Mouse (Mus musculus): ENCODE data around the gene Dhrs7c.
A peak's percentile ranks its signal among the peaks of the same experiment; 100 is the strongest.

Gene Dhrs7c

DNA sequence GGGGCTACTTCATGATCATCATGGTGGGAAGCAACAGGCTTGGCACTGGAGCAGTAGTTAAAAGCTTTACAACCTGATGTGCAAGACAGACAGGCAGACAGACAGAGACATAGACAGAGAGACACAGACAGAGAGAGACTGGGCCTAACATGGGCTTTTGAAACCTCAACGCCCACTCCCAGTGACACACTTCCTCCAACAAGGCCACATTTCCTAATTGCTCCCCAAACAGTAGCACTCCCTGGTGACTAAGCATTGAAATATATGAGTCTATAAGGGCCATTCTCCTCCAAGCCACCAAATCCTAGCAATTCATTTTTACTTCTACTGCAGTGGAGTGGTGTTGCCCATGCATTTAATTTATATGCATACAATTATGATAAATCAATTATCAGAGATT is 41.8 kb downstream of the Dhrs7c start:
- peak; percentile 60 for DNase-seq (ENCODE audit: low read depth)

DNA sequence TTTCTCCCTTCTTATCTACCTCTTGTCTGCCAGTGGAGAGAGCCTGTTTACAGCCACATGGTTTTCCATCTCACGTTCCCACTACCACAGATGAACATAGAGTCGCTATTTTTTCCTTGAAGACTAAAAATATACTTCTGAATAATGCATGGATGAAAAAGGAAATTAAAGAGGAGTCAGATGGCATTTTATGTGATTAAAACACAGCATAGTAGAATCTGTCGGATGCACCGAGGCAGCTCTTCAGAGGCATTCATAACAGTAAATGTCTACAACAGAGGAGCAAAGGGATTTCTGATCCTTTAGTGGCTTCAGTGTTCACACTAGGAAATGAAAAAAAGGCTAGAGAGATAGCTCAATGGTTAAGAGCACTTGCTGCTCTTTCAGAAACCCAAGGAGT is 47.2 kb downstream of the Dhrs7c start:
- DNase-seq (ENCODE audit: low read depth): no peak

DNA sequence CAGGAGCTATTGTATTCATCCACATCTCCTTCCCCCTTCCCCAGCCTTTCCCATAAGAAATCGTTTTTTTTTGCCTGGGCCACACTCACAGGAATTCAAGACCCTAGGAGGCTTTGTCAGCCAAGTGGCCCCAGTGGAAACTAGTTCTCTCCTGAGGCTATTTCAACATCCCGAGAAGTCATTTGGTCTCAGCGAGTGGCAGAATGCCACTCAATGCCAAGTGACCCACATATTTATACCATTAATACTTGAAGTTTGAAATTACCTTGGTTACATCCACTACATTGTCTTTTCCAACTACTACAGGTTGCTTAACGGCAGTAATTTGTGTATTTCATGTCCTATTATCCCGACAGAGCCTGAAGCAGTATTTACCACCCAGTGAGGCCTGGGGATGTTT is 53.8 kb downstream of the Dhrs7c start:
- no peak for DNase-seq (ENCODE audit: low read depth)

DNA sequence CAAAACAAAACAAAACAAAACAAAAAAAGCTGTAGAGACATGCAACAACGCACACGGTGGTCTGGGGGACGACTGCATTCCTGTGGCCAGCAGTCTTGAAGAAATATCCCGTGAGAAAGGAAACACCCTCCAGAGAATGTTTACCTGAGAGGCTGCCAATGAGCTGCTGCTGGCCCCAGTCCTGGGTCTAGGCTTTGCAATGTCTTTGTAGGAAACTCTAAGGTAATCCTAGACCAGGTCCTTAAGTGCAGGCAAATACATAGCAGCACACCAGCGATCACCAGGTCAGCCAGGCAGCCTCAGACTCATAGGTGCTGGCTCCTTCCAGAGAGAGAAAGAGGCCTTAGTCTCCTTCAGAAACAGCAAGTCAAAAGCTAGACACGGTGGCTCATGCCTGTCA is 56.0 kb downstream of the Dhrs7c start:
- DNase-seq (ENCODE audit: low read depth): no peak

DNA sequence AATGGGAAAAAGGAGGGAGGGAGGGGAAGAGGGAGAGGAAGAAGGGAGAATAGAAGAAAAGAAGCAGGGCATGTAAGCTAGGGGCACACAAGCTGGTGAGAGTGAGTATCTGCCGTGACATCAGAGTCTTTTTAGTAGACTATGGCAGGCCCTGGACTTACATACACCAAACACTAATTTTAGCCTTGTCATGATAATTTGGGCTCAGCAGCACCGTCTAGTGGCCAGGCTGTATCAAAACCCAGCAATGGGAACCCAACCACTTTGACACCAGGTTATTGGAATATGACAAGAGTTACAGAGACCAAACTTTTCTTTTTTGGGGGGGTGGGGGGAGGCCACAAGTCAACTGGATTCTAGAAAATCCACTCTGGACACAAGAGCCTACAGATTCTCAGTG is 57.0 kb downstream of the Dhrs7c start:
- peak; percentile 63 for DNase-seq (ENCODE audit: low read depth)

DNA sequence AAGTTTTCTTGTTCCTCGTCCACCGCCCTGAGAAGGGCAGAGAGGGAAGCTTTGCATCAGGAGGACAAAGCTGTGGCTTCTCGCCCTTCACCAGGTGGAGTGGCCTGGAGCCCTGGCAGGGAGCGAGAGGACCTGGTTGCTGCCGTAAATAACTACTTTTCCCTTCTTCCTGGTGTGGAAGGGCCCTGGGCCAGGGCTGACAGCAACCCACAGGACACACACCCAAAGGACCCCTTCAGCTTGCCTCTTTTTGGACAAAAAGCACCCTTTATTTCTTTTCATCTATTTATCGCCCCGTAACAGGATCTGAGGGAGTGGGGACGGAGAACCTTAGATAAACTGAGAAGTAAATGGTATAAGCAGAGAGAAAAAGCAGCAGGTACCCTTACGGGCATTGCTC is 60.5 kb downstream of the Dhrs7c start:
- no peak for DNase-seq (ENCODE audit: low read depth)

DNA sequence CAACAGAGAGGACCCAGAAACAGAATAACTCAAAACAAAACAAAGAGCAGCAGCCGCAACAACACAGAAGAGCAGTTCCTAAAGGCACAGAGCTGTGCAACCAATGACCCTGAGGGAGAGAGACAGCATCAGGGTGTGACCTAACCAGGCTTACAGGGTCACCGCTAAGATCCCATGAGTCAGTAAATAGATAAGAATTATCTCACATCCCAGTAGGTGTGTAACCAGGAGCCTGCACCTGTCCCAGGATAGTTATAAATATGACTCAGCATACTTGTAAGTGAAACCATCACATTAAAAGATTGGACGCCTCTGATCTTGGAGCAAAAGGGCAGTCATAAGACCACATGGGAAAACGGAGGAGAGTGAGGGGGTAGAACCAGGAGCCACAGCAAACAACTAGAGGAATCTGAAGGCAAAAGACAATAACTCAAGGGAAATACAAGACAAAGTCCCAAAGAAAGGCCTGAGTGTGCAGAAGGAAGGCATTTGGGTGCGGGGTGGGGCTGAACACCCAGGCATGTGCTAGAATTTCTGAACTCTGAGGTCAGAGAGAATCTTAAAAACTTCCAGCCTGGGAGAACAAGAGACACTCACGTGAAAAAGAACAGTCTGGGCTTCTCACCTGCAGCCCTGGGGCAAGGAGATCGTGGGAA is 62.9 kb downstream of the Dhrs7c start:
- no peak for DNase-seq (ENCODE audit: low read depth)

DNA sequence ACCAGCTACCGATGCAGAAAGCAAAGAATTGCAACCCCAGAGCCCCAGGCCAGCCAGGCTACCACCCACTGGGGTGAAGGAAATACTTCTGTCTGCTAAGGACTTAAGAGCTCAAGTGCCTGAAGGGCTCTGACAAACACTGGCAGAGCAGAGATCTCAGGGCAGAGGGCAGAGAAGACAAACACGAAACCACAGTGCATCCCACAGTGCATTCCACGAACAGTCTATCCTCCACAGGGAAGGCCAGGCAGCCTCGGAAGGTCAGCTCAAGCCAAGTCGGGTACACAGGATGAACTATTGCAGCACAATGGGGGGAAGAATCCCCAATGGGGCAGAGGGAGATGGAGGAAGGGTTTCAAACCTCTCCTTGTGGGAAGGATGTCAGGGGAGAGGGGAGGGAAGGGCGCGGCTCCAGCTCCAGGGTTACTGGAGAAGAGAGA is 63.4 kb downstream of the Dhrs7c start:
- no peak for DNase-seq (ENCODE audit: low read depth)

DNA sequence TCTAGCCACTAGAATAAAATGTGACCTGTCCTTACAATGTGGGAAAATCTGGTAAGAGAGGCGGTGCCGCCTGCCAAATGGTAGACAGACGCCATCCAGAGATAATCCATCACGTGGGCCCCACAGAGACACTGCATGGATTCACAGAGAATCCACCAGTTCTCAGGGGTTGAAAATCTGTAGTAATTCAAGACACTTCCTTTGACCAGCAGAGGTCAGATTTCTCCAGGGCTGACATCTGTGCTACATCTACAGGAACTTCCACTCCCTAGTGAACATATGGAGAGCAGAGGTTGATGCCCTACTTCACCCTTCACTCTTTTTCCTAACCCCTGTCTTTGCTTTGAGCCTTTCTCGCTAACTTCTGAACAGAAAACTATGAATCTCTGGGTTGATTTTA is 67.1 kb downstream of the Dhrs7c start:
- peak; percentile 40 for DNase-seq (ENCODE audit: low read depth)

All from 416B (cell line).